Comparison of ENCODE assay signal across 24 mouse cellular contexts in genomic region chr11:116065345-116065744, GRCm38 (mm10). TPM values are rescaled to one million over a fixed set of nuclear protein-coding genes. Genes with fewer than 3 reads are reported as not detected.
DNase-seq lines count a peak whose midpoint lies in the region; ATAC-seq lines count a peak whose summit lies in the region.
"Had no signal": no experiment of that assay in that cellular context is flagged by ENCODE, and none has a peak within 500 bp of the region (broad histone marks: within the 10 kb centered on the region; RNA-seq: fewer than 3 reads in every experiment).

No protein-coding gene starts in this region.

- no peak overlapping the region for H3K9ac ChIP-seq in forebrain, embryonic 11.5 days (ENCODE audit: low read length)
- H3K9ac ChIP-seq: forebrain, embryonic 15.5 days; heart, embryonic 13.5 days; hindbrain, embryonic 14.5 days had no signal

- no peaks in the 10 kb centered on the region for H3K27me3 ChIP-seq in forebrain, embryonic 11.5 days (ENCODE audit: control insufficient read depth, insufficient read depth, low read length)
- H3K27me3 ChIP-seq: forebrain, embryonic 15.5 days; heart, embryonic 13.5 days; Patski had no signal

- no peak for ATAC-seq in forebrain, embryonic 11.5 days (replicated peaks; ENCODE audit: low FRiP score)
- ATAC-seq: forebrain, embryonic 15.5 days; hindbrain, postnatal 0 days; inflammation-experienced regulatory T-cells, adult 6 months; intestine, embryonic 16.5 days; Patski had no signal

- H3K4me3 ChIP-seq in forebrain, embryonic 11.5 days (ENCODE audit: low read depth, low read length): no peak overlapping the region
- H3K4me3 ChIP-seq: forebrain, embryonic 10.5 days; forebrain, embryonic 15.5 days; heart, embryonic 10.5 days; heart, embryonic 13.5 days had no signal

- no peaks in the 10 kb centered on the region for H3K9me3 ChIP-seq in forebrain, embryonic 11.5 days (ENCODE audit: control insufficient read depth, low read length)
- H3K9me3 ChIP-seq: forebrain, embryonic 10.5 days; forebrain, embryonic 15.5 days; G1E; heart, embryonic 10.5 days; heart, embryonic 13.5 days had no signal

- no peaks in the 10 kb centered on the region; the same call in 1 of the 2 replicates for H3K36me3 ChIP-seq in forebrain, embryonic 11.5 days (ENCODE audit: control insufficient read depth, insufficient read depth, low read length)

- 90% methylated on average over 12 of the region's 12 CpGs for WGBS in forebrain, embryonic 11.5 days

- peak; percentile 42 for DNase-seq in cerebellum, adult 11 months
- no peak for DNase-seq in cerebellum, postnatal 10 days
- peak; percentile 70 for DNase-seq in cerebellum, adult 9-10 months
- DNase-seq in cerebellum, postnatal 4 days (ENCODE audit: low spot score in 2 of 2): no peak
- peak; percentile 70 for DNase-seq in cerebellum, adult 9-11 months
- DNase-seq in heart, adult 8-10 months (ENCODE audit: low spot score): no peak
- DNase-seq in forebrain, embryonic 11.5 days (ENCODE audit: low spot score): no peak
- DNase-seq: adrenal gland, postnatal 10 days; adrenal gland, postnatal 36 days; gastrocnemius, postnatal 25 days; heart, adult 18-20 months; heart, postnatal 14 days; heart, postnatal 4 days; kidney, adult 18-20 months had no signal

- no peaks in the 10 kb centered on the region for H3K4me1 ChIP-seq in forebrain, embryonic 11.5 days (replicated peaks; ENCODE audit: control insufficient read depth, insufficient read depth, low read length)
- H3K4me1 ChIP-seq: forebrain, embryonic 15.5 days; heart, embryonic 13.5 days had no signal

- H3K27ac ChIP-seq in forebrain, embryonic 11.5 days (ENCODE audit: low read depth, low read length): no peak overlapping the region
- H3K27ac ChIP-seq: forebrain, embryonic 15.5 days; heart, embryonic 13.5 days; hindbrain, embryonic 14.5 days; hindbrain, postnatal 0 days had no signal

- no peak overlapping the region for H3K4me2 ChIP-seq in forebrain, embryonic 11.5 days (ENCODE audit: low read depth, low read length, severe bottlenecking)
- H3K4me2 ChIP-seq: forebrain, embryonic 15.5 days; heart, embryonic 13.5 days; hindbrain, embryonic 14.5 days had no signal

RNA-seq across cellular contexts. Expression of gene Unc13d, which starts 12.4 kb away (rescaled TPM):
- 1 to 10 TPM in 2 of 4 experiments, under 1 TPM in 2; 0.41 to 1.4 (median 0.83) TPM for total RNA-seq in heart, adult 8-10 months (2022)
- 1.6 and 2.2 TPM in 2 replicates for polyA plus RNA-seq in forebrain, embryonic 11.5 days (2014; fragmentation: Nextera tagmentation; extraction: Ambion mirVana)

RNA-seq across cellular contexts. Expression of gene Wbp2, which starts 21.4 kb away (rescaled TPM):
- total RNA-seq in heart, adult 8-10 months (2022): 100 to 1,000 TPM; 108 to 126 (median 116) TPM
- polyA plus RNA-seq in forebrain, embryonic 11.5 days (2014; fragmentation: Nextera tagmentation; extraction: Ambion mirVana): 100.0 and 111 TPM in 2 replicates

RNA-seq across cellular contexts. Expression of gene Unk, which starts 35.2 kb away (rescaled TPM):
- total RNA-seq in heart, adult 8-10 months (2022): 1 to 10 TPM; 7.2 to 9.4 (median 7.8) TPM
- polyA plus RNA-seq in forebrain, embryonic 11.5 days (2014; fragmentation: Nextera tagmentation; extraction: Ambion mirVana): 40.7 and 48.5 TPM in 2 replicates

RNA-seq across cellular contexts. Expression of gene H3f3b, which starts 37.6 kb away (rescaled TPM):
- total RNA-seq in heart, adult 8-10 months (2022): 100 to 1,000 TPM in 3 of 4 experiments, 10 to 100 TPM in 1; 92.7 to 141 (median 123) TPM
- polyA plus RNA-seq in forebrain, embryonic 11.5 days (2014; fragmentation: Nextera tagmentation; extraction: Ambion mirVana): 1,836 and 1,931 TPM in 2 replicates

RNA-seq across cellular contexts. Expression of gene Galk1, which starts 52.8 kb away (rescaled TPM):
- 10 to 100 TPM; 12.5 to 16.0 (median 15.0) TPM for total RNA-seq in heart, adult 8-10 months (2022)
- polyA plus RNA-seq in forebrain, embryonic 11.5 days (2014; fragmentation: Nextera tagmentation; extraction: Ambion mirVana): 142 and 151 TPM in 2 replicates

Comparison
In these comparisons a context has a peak if more than half of its experiments do, and no peak if none do; other contexts are left out.
1. DNase-seq: peak in cerebellum, adult 11 months (single experiment), cerebellum, adult 9-10 months (single experiment) and cerebellum, adult 9-11 months (single experiment); none in cerebellum, postnatal 10 days (0 of 2), cerebellum, postnatal 4 days (0 of 2), heart, adult 8-10 months (single experiment) and forebrain, embryonic 11.5 days (single experiment).